Mouse (Mus musculus): ENCODE measurements at regions not wholly inside any gene's neighbourhood (a gene's known extent, or its start where the extent isn't known, plus 50 kb on each side); places are given as distances from the start of the nearest gene placed in this dataset.

- TF ChIP-seq CTCF (IDR thresholded peaks at IDR 0.05; ENCODE audit: low read depth, low read length) (no peak), POLR2A (IDR thresholded peaks at IDR 0.05; ENCODE audit: insufficient read depth, low read length) (no peak), EP300 (IDR thresholded peaks at IDR 0.05; ENCODE audit: insufficient read depth, low read depth, low read length) (no peak)
Measured at GRCm38 (mm10) chr6:49901512-49901911, 79.0 kb downstream of the Npy start.

Data from ES-Bruce4 (cell line).